Mouse (Mus musculus): ENCODE measurements around the gene Nrtn. TPM values are rescaled to one million over a fixed set of nuclear protein-coding genes. Genes with fewer than 3 reads are reported as not detected.

Gene Nrtn
- polyA plus RNA-seq (2012; rRNA removed), result 17.9 and 22.6 TPM in 2 replicates

GRCm38 (mm10) chr17:56757416-56758123 lies at the start of gene Nrtn:
Gene Nrtn (minus strand): TSS chr17:56757530.
- DNase-seq (ENCODE audit: low read depth), result no peak

GRCm38 (mm10) chr17:56805784-56806183 lies 48.5 kb upstream of the Nrtn start:
- DNase-seq (ENCODE audit: low read depth), result no peak

GRCm38 (mm10) chr17:56804952-56805351 lies 47.6 kb upstream of the Nrtn start:
- no peak for DNase-seq (ENCODE audit: low read depth)

GRCm38 (mm10) chr17:56802065-56802464 lies 44.7 kb upstream of the Nrtn start:
- DNase-seq (ENCODE audit: low read depth), result no peak

- no peak for DNase-seq (ENCODE audit: low read depth)
Observed at GRCm38 (mm10) chr17:56799276-56799675, 41.9 kb upstream of the Nrtn start.

GRCm38 (mm10) chr17:56793614-56794319 lies 36.4 kb upstream of the Nrtn start:
- DNase-seq (ENCODE audit: low read depth), result no peak

- no peak for DNase-seq (ENCODE audit: low read depth)
Observed at GRCm38 (mm10) chr17:56792588-56792987, 35.3 kb upstream of the Nrtn start.

- DNase-seq (ENCODE audit: low read depth), result no peak
Observed at GRCm38 (mm10) chr17:56789286-56789685, 32.0 kb upstream of the Nrtn start.

- no peak for DNase-seq (ENCODE audit: low read depth)
Observed at GRCm38 (mm10) chr17:56788886-56789285, 31.6 kb upstream of the Nrtn start.

GRCm38 (mm10) chr17:56780291-56780978 lies 23.1 kb upstream of the Nrtn start:
- no peak for DNase-seq (ENCODE audit: low read depth)

GRCm38 (mm10) chr17:56778779-56779362 lies 21.5 kb upstream of the Nrtn start:
- no peak for DNase-seq (ENCODE audit: low read depth)

- DNase-seq (ENCODE audit: low read depth), result no peak
Observed at GRCm38 (mm10) chr17:56777568-56777967, 20.2 kb upstream of the Nrtn start.

GRCm38 (mm10) chr17:56769950-56770349 lies 12.6 kb upstream of the Nrtn start, which contains the start of gene Prr22:
Gene Prr22 (plus strand): TSS chr17:56770250.
- no peak for DNase-seq (ENCODE audit: low read depth)

GRCm38 (mm10) chr17:56768941-56769340 lies 11.6 kb upstream of the Nrtn start:
- DNase-seq (ENCODE audit: low read depth), result no peak

GRCm38 (mm10) chr17:56767531-56768135 lies 10.3 kb upstream of the Nrtn start:
- no peak for DNase-seq (ENCODE audit: low read depth)

GRCm38 (mm10) chr17:56766631-56767405 lies 9.5 kb upstream of the Nrtn start:
- DNase-seq (ENCODE audit: low read depth), result no peak

- no peak for DNase-seq (ENCODE audit: low read depth)
Observed at GRCm38 (mm10) chr17:56765431-56765830, 8.1 kb upstream of the Nrtn start.

- DNase-seq (ENCODE audit: low read depth), result no peak
Observed at GRCm38 (mm10) chr17:56764474-56765354, 7.4 kb upstream of the Nrtn start, which contains the start of gene Dus3l. Gene Dus3l (plus strand): TSS chr17:56764757.

GRCm38 (mm10) chr17:56763741-56764250 lies 6.5 kb upstream of the Nrtn start:
- DNase-seq (ENCODE audit: low read depth), result no peak
